Mouse (Mus musculus) midbrain, embryonic 14.5 days (tissue): ENCODE results near the gene Slc39a7. TPM values are rescaled to one million over a fixed set of nuclear protein-coding genes. Genes with fewer than 3 reads are reported as not detected.
A peak's percentile ranks its signal among the peaks of the same experiment; 100 is the strongest.
"Not testable (repeated sequence)": the region's sequence is repeated elsewhere in the genome, so short reads cannot be mapped to it uniquely, and the experiment has no call there.

Experiments
- ATAC-seq: fragments of 200-750 bp; cut with Nextera tagmentation; 2 replicates; pipeline ENCODE4 v1.8.0; 2017; ENCODE audit warnings: moderate number of reproducible peaks, moderate library complexity; ENCODE audit not compliant: low FRiP score, low TSS enrichment
- DNase-seq: peaks from one replicate; pipeline ENCODE4 v3.0.0-alpha.2; 2015
- H3K27ac ChIP-seq: fragments of 300-500 bp; sonication (generic); replicated peaks from 2 replicates; pipeline ENCODE4 v1.5.1; 2014; ENCODE audit warnings: mild to moderate bottlenecking, low read depth, low read length, moderate library complexity
- H3K27me3 ChIP-seq: fragments of 300-500 bp; sonication (generic); 2 replicates; pipeline ENCODE4 v1.6.1; 2014; ENCODE audit warnings: low read length, control low read depth, mixed read lengths; ENCODE audit not compliant: control insufficient read depth, insufficient read depth
- H3K36me3 ChIP-seq: fragments of 300-500 bp; sonication (generic); 2 replicates; pipeline ENCODE4 v1.6.1; 2014; ENCODE audit warnings: low read length, control low read depth; ENCODE audit not compliant: control insufficient read depth, insufficient read depth
- H3K4me1 ChIP-seq: fragments of 300-500 bp; sonication (generic); 2 replicates; pipeline ENCODE4 v1.6.1; 2014; ENCODE audit warnings: mild to moderate bottlenecking, antibody characterized with exemption, low read length, control low read depth; ENCODE audit not compliant: control insufficient read depth, insufficient read depth
- H3K4me2 ChIP-seq: fragments of 300-500 bp; sonication (generic); 2 replicates; pipeline ENCODE4 v1.6.1; 2014; ENCODE audit warnings: mild to moderate bottlenecking, low read length, moderate library complexity
- H3K4me3 ChIP-seq: fragments of 300-500 bp; sonication (generic); replicated peaks from 2 replicates; pipeline ENCODE4 v1.5.1; 2014; ENCODE audit warnings: low read depth, low read length
- H3K9ac ChIP-seq: fragments of 300-500 bp; sonication (generic); replicated peaks from 2 replicates; pipeline ENCODE4 v1.6.1; 2014; ENCODE audit warnings: mild to moderate bottlenecking, low read length, moderate library complexity
- H3K9me3 ChIP-seq: fragments of 300-500 bp; sonication (generic); 2 replicates; pipeline ENCODE4 v1.6.1; 2016; ENCODE audit warnings: low read length, control low read depth, mixed read lengths; ENCODE audit not compliant: control insufficient read depth
- WGBS: fragments of 180-500 bp; shearing (Covaris S2); extraction: QIAGEN DNeasy Blood & Tissue Kit; methylation state at CpG from one replicate; pipeline ENCODE4 v1.1.7; 2014; 5-methylcytosine and 5-hydroxymethylcytosine counted together
- polyA plus RNA-seq: library from polyadenylated mRNA; unstranded; fragments of >200 nt; fragmentation: Nextera tagmentation; extraction: Ambion mirVana; gene quantifications from 2 replicates; pipeline ENCODE4 v1.2.1, GENCODE M21; 2014

The Slc39a7 gene
- polyA plus RNA-seq, 1 experiment from 2014 or later = 95.7 TPM

- H3K4me1 ChIP-seq = peaks cover 5% of the 10 kb centered on the region; the same call in 1 of the 2 replicates
- peaks cover 19% of the 10 kb centered on the region; the same call in 1 of the 2 replicates for H3K27me3 ChIP-seq
- peak overlapping the region; percentile 45; the same call in 1 of the 2 replicates for H3K9ac ChIP-seq
- ATAC-seq (0 out of 2 replicates have a peak, but pooled peaks have one; percentile 6), DNase-seq (peak; percentile 39)
- peak overlapping the region; percentile 43 for H3K4me3 ChIP-seq
- 2% methylated on average over 87 of the region's 87 CpGs for WGBS
- H3K36me3 ChIP-seq = no peaks in the 10 kb centered on the region
- H3K9me3 ChIP-seq = no peaks in the 10 kb centered on the region
- H3K4me2 ChIP-seq = peak overlapping the region; percentile 84
- H3K27ac ChIP-seq = no peak overlapping the region
Observed at GRCm38 (mm10) chr17:33999341-34000149, 31.9 kb downstream of the Slc39a7 start.

- H3K27ac ChIP-seq, H3K9me3 ChIP-seq, H3K4me2 ChIP-seq, H3K4me3 ChIP-seq, ATAC-seq, H3K4me1 ChIP-seq, H3K9ac ChIP-seq, H3K36me3 ChIP-seq, DNase-seq: not testable (repeated sequence)
- WGBS = 74% methylated on average over 5 of the region's 5 CpGs
- peaks cover 19% of the 10 kb centered on the region; the same call in 1 of the 2 replicates for H3K27me3 ChIP-seq
Observed at GRCm38 (mm10) chr17:33998697-33999096, 32.8 kb downstream of the Slc39a7 start.

GRCm38 (mm10) chr17:33997025-33997424, 34.5 kb downstream of the Slc39a7 start:
- ATAC-seq, DNase-seq, H3K4me1 ChIP-seq, H3K27ac ChIP-seq, H3K4me2 ChIP-seq, H3K4me3 ChIP-seq, H3K36me3 ChIP-seq, H3K9me3 ChIP-seq, H3K9ac ChIP-seq: not testable (repeated sequence)
- 90% methylated on average over 2 of the region's 2 CpGs for WGBS
- H3K27me3 ChIP-seq = peaks cover 19% of the 10 kb centered on the region; the same call in 1 of the 2 replicates

GRCm38 (mm10) chr17:33995651-33996050, 35.8 kb downstream of the Slc39a7 start:
- ATAC-seq (no peak), DNase-seq (no peak)
- no peak overlapping the region for H3K27ac ChIP-seq
- no peak overlapping the region for H3K4me3 ChIP-seq
- H3K36me3 ChIP-seq = no peaks in the 10 kb centered on the region
- H3K4me2 ChIP-seq = no peak overlapping the region
- no peaks in the 10 kb centered on the region for H3K9me3 ChIP-seq
- 78% methylated on average over 3 of the region's 3 CpGs for WGBS
- peaks cover 5% of the 10 kb centered on the region; the same call in 1 of the 2 replicates for H3K4me1 ChIP-seq
- H3K27me3 ChIP-seq = peaks cover 16% of the 10 kb centered on the region; the same call in 1 of the 2 replicates
- H3K9ac ChIP-seq = no peak overlapping the region

- Histone ChIP-seq H3K4me1 (peaks cover 1% of the 10 kb centered on the region; the same call in 1 of the 2 replicates), H3K27ac (no peak overlapping the region), H3K9ac (no peak overlapping the region), H3K36me3 (no peaks in the 10 kb centered on the region), H3K4me3 (no peak overlapping the region), H3K27me3 (peaks cover 9% of the 10 kb centered on the region; the same call in 1 of the 2 replicates), H3K9me3 (no peaks in the 10 kb centered on the region), H3K4me2 (no peak overlapping the region)
- no peak for DNase-seq
- 91% methylated on average over 8 of the region's 8 CpGs for WGBS
- ATAC-seq = no peak
Observed at GRCm38 (mm10) chr17:33994959-33995358, 36.5 kb downstream of the Slc39a7 start.

- Histone ChIP-seq H3K27ac (no peak overlapping the region), H3K9me3 (no peaks in the 10 kb centered on the region), H3K27me3 (no peaks in the 10 kb centered on the region), H3K4me1 (no peaks in the 10 kb centered on the region), H3K36me3 (no peaks in the 10 kb centered on the region), H3K9ac (no peak overlapping the region), H3K4me3 (no peak overlapping the region), H3K4me2 (no peak overlapping the region)
- 33% methylated on average over 10 of the region's 10 CpGs for WGBS
- ATAC-seq (no peak), DNase-seq (peak; percentile 92)
Observed at GRCm38 (mm10) chr17:33991788-33992664, 39.5 kb downstream of the Slc39a7 start.

- ATAC-seq, H3K4me1 ChIP-seq, H3K36me3 ChIP-seq, H3K27ac ChIP-seq, H3K9me3 ChIP-seq, H3K9ac ChIP-seq: not testable (repeated sequence)
- WGBS = 11% methylated on average over 8 of the region's 8 CpGs
- peaks cover 31% of the 10 kb centered on the region for H3K27me3 ChIP-seq
- H3K4me2 ChIP-seq = peak overlapping the region; percentile 59
- DNase-seq = peak; percentile 79
- peak overlapping the region; percentile 45 for H3K4me3 ChIP-seq
Observed at GRCm38 (mm10) chr17:33982136-33982535, 49.3 kb downstream of the Slc39a7 start.

- H3K27me3 ChIP-seq = peaks cover 36% of the 10 kb centered on the region
- not testable (repeated sequence) for H3K4me1 ChIP-seq, H3K9me3 ChIP-seq, H3K36me3 ChIP-seq
- peak overlapping the region; percentile 45 for H3K4me3 ChIP-seq
- peak overlapping the region; percentile 87 for H3K27ac ChIP-seq
- DNase-seq (peak; percentile 97), ATAC-seq (peak; percentile 94)
- under 1% methylated on average over 27 of the region's 27 CpGs for WGBS
- H3K4me2 ChIP-seq = peak overlapping the region; percentile 59
- H3K9ac ChIP-seq = peak overlapping the region; percentile 52; the same call in 1 of the 2 replicates
Observed at GRCm38 (mm10) chr17:33981192-33981909, 50.1 kb downstream of the Slc39a7 start.
